Mouse (Mus musculus): ENCODE data around the gene Gipr. TPM values are rescaled to one million over a fixed set of nuclear protein-coding genes. Genes with fewer than 3 reads are reported as not detected.
A peak's percentile ranks its signal among the peaks of the same experiment; 100 is the strongest.

Gipr gene
- polyA plus RNA-seq, 2 experiments, result 0.10 to 0.16 TPM

DNA sequence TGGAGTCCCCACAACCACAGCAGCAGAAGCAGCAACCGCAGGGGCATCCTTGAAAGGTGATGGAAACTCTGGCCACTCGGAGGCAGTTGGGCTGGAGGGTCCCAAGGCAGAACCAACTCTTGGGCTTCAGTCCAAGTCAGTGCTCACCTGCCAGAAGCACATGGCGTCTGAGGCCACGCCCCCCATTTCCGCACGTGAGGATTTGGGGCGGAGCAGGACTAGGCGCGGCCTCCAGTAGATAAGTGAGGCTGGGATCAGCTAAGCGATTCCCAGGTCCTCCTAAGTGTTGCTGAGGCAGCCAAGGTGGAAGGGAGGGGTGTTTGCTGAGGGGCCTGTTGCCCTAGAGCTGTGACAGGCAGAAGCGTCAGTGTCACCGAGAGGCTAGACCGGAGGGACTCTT is 949 bp downstream of the Gipr start:
- H3K9me3 ChIP-seq (ENCODE audit: control insufficient read depth, low read length), result no peaks in the 10 kb centered on the region; the same call in 1 of the 2 replicates
- no peaks in the 10 kb centered on the region for H3K36me3 ChIP-seq (replicated peaks; ENCODE audit: control insufficient read depth, insufficient read depth, low read depth)
- H3K27me3 ChIP-seq (ENCODE audit: control insufficient read depth, insufficient read depth, low read length), result peaks cover 9% of the 10 kb centered on the region
- H3K4me3 ChIP-seq (ENCODE audit: insufficient read depth in 1 of 2, low read depth in 2 of 2, low read length in 2 of 2), result no peak overlapping the region
- peak overlapping the region; percentile 33 for H3K4me2 ChIP-seq (ENCODE audit: low read depth)
- ATAC-seq (ENCODE audit: insufficient read depth) (0 out of 2 replicates have a peak, but pooled peaks have one; percentile 40), DNase-seq (ENCODE audit: low read depth in 3 of 3, low spot score in 3 of 3) (no peak)
- TF ChIP-seq CTCF (IDR thresholded peaks at IDR 0.05; ENCODE audit: low read depth) (no peak), EP300 (IDR thresholded peaks at IDR 0.05; ENCODE audit: low read depth) (no peak)
- under 1% methylated on average over 13 of the region's 13 CpGs for WGBS (ENCODE audit: insufficient replicate concordance)
- H3K4me1 ChIP-seq (replicated peaks; ENCODE audit: control insufficient read depth in 2 of 2, insufficient read depth in 2 of 2, low read length in 1 of 2), result peaks cover 13 to 22% of the 10 kb centered on the region in 2 experiments
- H3K27ac ChIP-seq, result no peak overlapping the region
- no peak overlapping the region for H3K9ac ChIP-seq (replicated peaks)

GRCm38 (mm10) chr7:19164189-19164588 is 1.7 kb downstream of the Gipr start:
- peaks cover 14% of the 10 kb centered on the region for H3K27me3 ChIP-seq (ENCODE audit: control insufficient read depth, insufficient read depth, low read length)
- H3K4me1 ChIP-seq (replicated peaks; ENCODE audit: control insufficient read depth in 2 of 2, insufficient read depth in 2 of 2, low read length in 1 of 2), result peaks cover 13 to 22% of the 10 kb centered on the region in 2 experiments

DNA sequence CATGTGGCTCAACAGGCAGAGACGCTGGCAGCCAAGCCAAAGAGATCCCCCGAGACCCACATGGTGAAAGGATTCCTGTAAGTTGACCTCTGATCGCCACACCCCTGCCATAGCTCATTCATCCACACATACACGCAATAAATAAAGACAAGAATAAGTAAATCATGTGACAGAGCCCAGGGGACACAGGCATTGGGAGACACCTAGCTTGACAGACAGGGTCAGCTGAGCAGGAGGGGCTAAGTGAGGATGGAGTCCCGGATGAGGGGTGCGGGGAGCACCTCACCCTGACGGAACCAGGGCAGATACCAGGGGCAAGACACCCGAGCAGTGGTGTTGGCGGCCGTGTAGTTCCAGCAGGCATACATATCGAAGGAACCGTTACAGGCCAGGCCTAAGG is 2.2 kb downstream of the Gipr start:
- peaks cover 16% of the 10 kb centered on the region for H3K27me3 ChIP-seq (ENCODE audit: control insufficient read depth, insufficient read depth, low read length)

More at GRCm38 (mm10) chr7:19164189-19164588, 1.7 kb downstream of the Gipr start:
- WGBS (ENCODE audit: insufficient replicate concordance), result 2% methylated on average over 6 of the region's 6 CpGs
- peak overlapping the region; percentile 33; the same call in 1 of the 2 replicates for H3K4me2 ChIP-seq (ENCODE audit: low read depth)
- no peak overlapping the region for H3K4me3 ChIP-seq (ENCODE audit: insufficient read depth in 1 of 2, low read depth in 2 of 2, low read length in 2 of 2)
- H3K9ac ChIP-seq (replicated peaks), result no peak overlapping the region
- no peak for TF ChIP-seq EP300 (IDR thresholded peaks at IDR 0.05; ENCODE audit: low read depth)
- no peak for TF ChIP-seq CTCF (IDR thresholded peaks at IDR 0.05; ENCODE audit: low read depth)
- no peaks in the 10 kb centered on the region for H3K36me3 ChIP-seq (replicated peaks; ENCODE audit: control insufficient read depth, insufficient read depth, low read depth)
- DNase-seq (ENCODE audit: low read depth in 3 of 3, low spot score in 3 of 3) (no peak), ATAC-seq (ENCODE audit: insufficient read depth) (peak; percentile 41; the same call in 1 of the 2 replicates)
- no peaks in the 10 kb centered on the region; the same call in 1 of the 2 replicates for H3K9me3 ChIP-seq (ENCODE audit: control insufficient read depth, low read length)
- H3K27ac ChIP-seq, result no peak overlapping the region

DNA sequence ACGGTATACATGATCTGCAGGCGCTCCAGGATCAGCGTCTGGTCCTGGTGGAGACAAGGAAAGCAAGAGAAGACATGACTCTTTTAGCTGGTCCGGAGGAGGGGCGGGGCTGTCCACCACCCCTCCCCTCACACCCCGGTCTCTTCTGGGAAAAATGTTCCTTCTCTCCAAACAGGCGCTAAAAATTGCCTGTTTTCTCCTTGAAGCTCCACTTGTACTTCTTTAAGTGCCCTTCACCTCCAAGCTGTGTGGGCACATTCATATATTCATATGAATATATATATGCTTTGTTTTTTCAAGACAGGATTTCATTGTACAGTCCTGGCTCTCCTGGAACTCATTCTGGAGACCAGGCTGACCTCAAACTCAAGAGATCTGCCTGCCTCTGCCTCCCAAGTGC is 3.0 kb downstream of the Gipr start:
- ATAC-seq (ENCODE audit: insufficient read depth), result no peak
- no peak for DNase-seq (ENCODE audit: low read depth in 3 of 3, low spot score in 3 of 3)
- TF ChIP-seq CTCF (IDR thresholded peaks at IDR 0.05; ENCODE audit: low read depth) (no peak), EP300 (IDR thresholded peaks at IDR 0.05; ENCODE audit: low read depth) (no peak)
- H3K27me3 ChIP-seq (ENCODE audit: control insufficient read depth, insufficient read depth, low read length), result peaks cover 16% of the 10 kb centered on the region
- H3K9ac ChIP-seq (replicated peaks), result no peak overlapping the region
- H3K36me3 ChIP-seq (replicated peaks; ENCODE audit: control insufficient read depth, insufficient read depth, low read depth), result no peaks in the 10 kb centered on the region
- no peak overlapping the region for H3K4me3 ChIP-seq (ENCODE audit: insufficient read depth in 1 of 2, low read depth in 2 of 2, low read length in 2 of 2)
- no peak overlapping the region for H3K4me2 ChIP-seq (ENCODE audit: low read depth)
- H3K4me1 ChIP-seq (replicated peaks; ENCODE audit: control insufficient read depth in 2 of 2, insufficient read depth in 2 of 2, low read length in 1 of 2), result peaks cover 13 to 22% of the 10 kb centered on the region in 2 experiments
- H3K27ac ChIP-seq, result no peak overlapping the region
- no peaks in the 10 kb centered on the region; the same call in 1 of the 2 replicates for H3K9me3 ChIP-seq (ENCODE audit: control insufficient read depth, low read length)
- whole genome bisulfite sequencing (ENCODE audit: insufficient replicate concordance), result 65% methylated on average over 7 of the region's 7 CpGs

More for the DNA sequence above, 2.2 kb downstream of the Gipr start:
- Histone ChIP-seq H3K36me3 (replicated peaks; ENCODE audit: control insufficient read depth, insufficient read depth, low read depth) (no peaks in the 10 kb centered on the region), H3K27ac (no peak overlapping the region), H3K4me2 (ENCODE audit: low read depth) (peak overlapping the region; percentile 33; the same call in 1 of the 2 replicates), H3K9me3 (ENCODE audit: control insufficient read depth, low read length) (no peaks in the 10 kb centered on the region; the same call in 1 of the 2 replicates), H3K4me3 (ENCODE audit: insufficient read depth in 1 of 2, low read depth in 2 of 2, low read length in 2 of 2) (no peak overlapping the region), H3K9ac (replicated peaks) (no peak overlapping the region), H3K4me1 (replicated peaks; ENCODE audit: control insufficient read depth in 2 of 2, insufficient read depth in 2 of 2, low read length in 1 of 2) (peaks cover 13 to 22% of the 10 kb centered on the region in 2 experiments)
- 28% methylated on average over 12 of the region's 12 CpGs for WGBS (ENCODE audit: insufficient replicate concordance)
- DNase-seq (ENCODE audit: low read depth in 3 of 3, low spot score in 3 of 3), result no peak
- TF ChIP-seq EP300 (IDR thresholded peaks at IDR 0.05; ENCODE audit: low read depth), result no peak
- TF ChIP-seq CTCF (IDR thresholded peaks at IDR 0.05; ENCODE audit: low read depth), result no peak
- ATAC-seq (ENCODE audit: insufficient read depth), result no peak

DNA sequence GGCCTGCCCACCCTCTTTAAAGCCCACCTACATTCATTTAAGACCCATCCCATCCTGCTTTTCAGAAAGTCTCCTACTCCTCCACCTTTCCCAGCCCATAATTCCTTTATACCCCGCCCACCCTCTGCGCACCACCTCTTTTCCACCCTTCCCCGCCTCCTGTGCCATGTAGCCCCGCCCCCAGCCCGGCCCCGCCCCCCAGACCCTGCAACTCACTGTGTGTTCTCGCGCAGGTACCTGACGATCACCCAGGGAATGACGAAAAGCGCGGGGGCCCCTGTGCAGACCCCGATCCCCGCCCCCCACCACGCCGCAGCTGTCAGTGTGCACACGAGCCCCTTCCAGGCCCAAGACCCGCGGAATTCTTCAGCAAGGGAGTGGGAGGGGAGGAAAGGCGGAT is 5.8 kb downstream of the Gipr start:
- no peak for TF ChIP-seq CTCF (IDR thresholded peaks at IDR 0.05; ENCODE audit: low read depth)
- TF ChIP-seq EP300 (IDR thresholded peaks at IDR 0.05; ENCODE audit: low read depth), result no peak

More for the DNA sequence above, 5.8 kb downstream of the Gipr start:
- DNase-seq (ENCODE audit: low read depth in 3 of 3, low spot score in 3 of 3) (no peak), ATAC-seq (ENCODE audit: insufficient read depth) (peak; percentile 57; the same call in 1 of the 2 replicates)
- peaks cover 10 to 22% of the 10 kb centered on the region in 2 experiments for H3K4me1 ChIP-seq (replicated peaks; ENCODE audit: control insufficient read depth in 2 of 2, insufficient read depth in 2 of 2, low read length in 1 of 2)
- no peak overlapping the region for H3K27ac ChIP-seq
- peak overlapping the region; percentile 66 for H3K4me2 ChIP-seq (ENCODE audit: low read depth)
- 2% methylated on average over 20 of the region's 20 CpGs for WGBS (ENCODE audit: insufficient replicate concordance)
- no peaks in the 10 kb centered on the region for H3K9me3 ChIP-seq (ENCODE audit: control insufficient read depth, low read length)
- peaks cover 15% of the 10 kb centered on the region for H3K27me3 ChIP-seq (ENCODE audit: control insufficient read depth, insufficient read depth, low read length)
- no peak overlapping the region for H3K9ac ChIP-seq (replicated peaks)
- peak overlapping the region in 1 of 2 experiments; percentile 36; a peak in 2 of 4 replicates for H3K4me3 ChIP-seq (ENCODE audit: insufficient read depth in 1 of 2, low read depth in 2 of 2, low read length in 2 of 2)
- no peaks in the 10 kb centered on the region for H3K36me3 ChIP-seq (replicated peaks; ENCODE audit: control insufficient read depth, insufficient read depth, low read depth)

Measured in liver, embryonic 14.5 days (tissue).